Mouse (Mus musculus) heart, embryonic 14.5 days (tissue): ENCODE measurements around the gene Gm17268. TPM values are rescaled to one million over a fixed set of nuclear protein-coding genes. Genes with fewer than 3 reads are reported as not detected.

ENCODE experiments used
- ATAC-seq: fragments of 200-750 bp; cut with Nextera tagmentation; 2 replicates; pipeline ENCODE4 v1.8.0; 2017; ENCODE audit warnings: low read depth, moderate TSS enrichment; ENCODE audit not compliant: insufficient number of reproducible peaks, insufficient read depth, low FRiP score
- H3K27ac ChIP-seq, 2 experiments: fragments of 200-500 bp in 1 of 2; fragments of 300-500 bp in 1 of 2; sonication (generic) in 1 of 2; replicated peaks in 1 of 2; 2 replicates each; pipeline ENCODE4 v1.5.1; 2012 to 2014; ENCODE audit warnings: low read depth in 2 of 2, low read length in 2 of 2, control low read depth in 1 of 2, mild to moderate bottlenecking in 1 of 2, mixed read lengths in 1 of 2; ENCODE audit not compliant: control insufficient read depth in 1 of 2, insufficient read depth in 1 of 2
- H3K27me3 ChIP-seq: fragments of 300-500 bp; sonication (generic); 2 replicates; pipeline ENCODE4 v1.6.1; 2014; ENCODE audit warnings: mild to moderate bottlenecking, low read length, control low read depth; ENCODE audit not compliant: control insufficient read depth, insufficient read depth
- H3K36me3 ChIP-seq: fragments of 300-500 bp; sonication (generic); 2 replicates; pipeline ENCODE4 v1.6.1; 2014; ENCODE audit warnings: mild to moderate bottlenecking, control low read depth, low read length, mixed read lengths; ENCODE audit not compliant: control insufficient read depth, insufficient read depth
- H3K4me1 ChIP-seq, 2 experiments: fragments of 200-500 bp in 1 of 2; fragments of 300-500 bp in 1 of 2; sonication (generic) in 1 of 2; 2 replicates each; pipeline ENCODE4 v1.6.1; 2012 to 2014; ENCODE audit warnings: low read length in 2 of 2, control low read depth in 1 of 2, mixed read lengths in 1 of 2; ENCODE audit not compliant: control insufficient read depth in 2 of 2, insufficient read depth in 2 of 2
- H3K4me2 ChIP-seq: fragments of 300-500 bp; sonication (generic); 2 replicates; pipeline ENCODE4 v1.6.1; 2014; ENCODE audit warnings: mild to moderate bottlenecking, low read length
- H3K4me3 ChIP-seq, 2 experiments: fragments of 200-500 bp in 1 of 2; fragments of 300-500 bp in 1 of 2; sonication (generic) in 1 of 2; 2 replicates each; pipeline ENCODE4 v1.5.1; 2012 to 2014; ENCODE audit warnings: low read length in 2 of 2, mild to moderate bottlenecking in 2 of 2, control low read depth in 1 of 2, low read depth in 1 of 2, moderate library complexity in 1 of 2; ENCODE audit not compliant: control insufficient read depth in 1 of 2, insufficient read depth in 1 of 2
- H3K9ac ChIP-seq: fragments of 300-500 bp; sonication (generic); 2 replicates; pipeline ENCODE4 v1.6.1; 2014; ENCODE audit warnings: mild to moderate bottlenecking, low read length
- H3K9me3 ChIP-seq: fragments of 300-500 bp; sonication (generic); 2 replicates; pipeline ENCODE4 v1.6.1; 2016; ENCODE audit warnings: low read length, control low read depth; ENCODE audit not compliant: control insufficient read depth
- WGBS: fragments of 180-500 bp; shearing (Covaris S2); extraction: QIAGEN DNeasy Blood & Tissue Kit; methylation state at CpG from one replicate; pipeline ENCODE4 v1.1.7; 2014; 5-methylcytosine and 5-hydroxymethylcytosine counted together
- polyA plus RNA-seq: library from polyadenylated mRNA; unstranded; fragments of >200 nt; fragmentation: Nextera tagmentation; extraction: Ambion mirVana; gene quantifications from 2 replicates; pipeline ENCODE4 v1.2.1, GENCODE M21; 2014

The Gm17268 gene
- polyA plus RNA-seq, 1 experiment from 2014 or later, result not detected

- peaks cover 1 to 8% of the 10 kb centered on the region in 2 experiments; a peak in 3 of 4 replicates for H3K4me1 ChIP-seq
- ATAC-seq, result no peak
- H3K27me3 ChIP-seq, result no peaks in the 10 kb centered on the region
- WGBS, result 70% methylated on average over 3 of the region's 3 CpGs
- H3K36me3 ChIP-seq, result no peaks in the 10 kb centered on the region
- H3K27ac ChIP-seq, result no peak overlapping the region
- no peak overlapping the region for H3K9ac ChIP-seq
- H3K4me3 ChIP-seq, result no peak overlapping the region
- H3K4me2 ChIP-seq, result no peak overlapping the region
- H3K9me3 ChIP-seq, result no peaks in the 10 kb centered on the region
Measured at GRCm38 (mm10) chr11:82016181-82016780, 22.1 kb downstream of the Gm17268 start.

GRCm38 (mm10) chr11:82015066-82015465 is 23.3 kb downstream of the Gm17268 start:
- no peaks in the 10 kb centered on the region for H3K9me3 ChIP-seq
- ATAC-seq, result no peak
- no peak overlapping the region for H3K4me2 ChIP-seq
- no peak overlapping the region for H3K9ac ChIP-seq
- peaks cover 0 to 2% of the 10 kb centered on the region in 2 experiments; a peak in 1 of 4 replicates for H3K4me1 ChIP-seq
- no peaks in the 10 kb centered on the region for H3K36me3 ChIP-seq
- no peaks in the 10 kb centered on the region for H3K27me3 ChIP-seq
- H3K4me3 ChIP-seq, result no peak overlapping the region
- H3K27ac ChIP-seq, result no peak overlapping the region
- WGBS, result 59% methylated on average over 2 of the region's 2 CpGs

GRCm38 (mm10) chr11:82013756-82014155 is 24.6 kb downstream of the Gm17268 start:
- ATAC-seq, result no peak

GRCm38 (mm10) chr11:82011411-82012193 is 26.8 kb downstream of the Gm17268 start:
- 28% methylated on average over 8 of the region's 8 CpGs for WGBS
- no peak overlapping the region for H3K27ac ChIP-seq
- no peaks in the 10 kb centered on the region for H3K36me3 ChIP-seq
- H3K9ac ChIP-seq, result no peak overlapping the region
- ATAC-seq, result no peak
- no peaks in the 10 kb centered on the region for H3K27me3 ChIP-seq
- peaks cover 0 to 4% of the 10 kb centered on the region in 2 experiments; a peak in 2 of 4 replicates for H3K4me1 ChIP-seq
- H3K4me3 ChIP-seq, result no peak overlapping the region
- no peaks in the 10 kb centered on the region for H3K9me3 ChIP-seq
- H3K4me2 ChIP-seq, result no peak overlapping the region

More at GRCm38 (mm10) chr11:82013756-82014155, 24.6 kb downstream of the Gm17268 start:
- Histone ChIP-seq H3K36me3 (no peaks in the 10 kb centered on the region), H3K27me3 (no peaks in the 10 kb centered on the region), H3K4me2 (no peak overlapping the region), H3K9me3 (no peaks in the 10 kb centered on the region), H3K4me3 (no peak overlapping the region), H3K9ac (no peak overlapping the region), H3K4me1 (peaks cover 0 to 2% of the 10 kb centered on the region in 2 experiments; a peak in 1 of 4 replicates), H3K27ac (no peak overlapping the region)
- WGBS, result 84% methylated on average over 1 of the region's 1 CpGs

- Histone ChIP-seq H3K9ac (no peak overlapping the region), H3K27me3 (no peaks in the 10 kb centered on the region), H3K4me3 (no peak overlapping the region), H3K4me1 (peaks cover 0 to 4% of the 10 kb centered on the region in 2 experiments; a peak in 2 of 4 replicates), H3K9me3 (no peaks in the 10 kb centered on the region), H3K27ac (no peak overlapping the region), H3K4me2 (no peak overlapping the region), H3K36me3 (no peaks in the 10 kb centered on the region)
- WGBS, result 83% methylated on average over 3 of the region's 3 CpGs
- no peak for ATAC-seq
Measured at GRCm38 (mm10) chr11:82010115-82010514, 28.2 kb downstream of the Gm17268 start.

- H3K27me3 ChIP-seq, result no peaks in the 10 kb centered on the region
- no peak for ATAC-seq
- H3K36me3 ChIP-seq, result no peaks in the 10 kb centered on the region
- H3K4me2 ChIP-seq, result 0 out of 2 replicates have a peak overlapping the region, but pooled peaks have one; percentile 9
- H3K27ac ChIP-seq, result peak overlapping the region; percentile 8 to 37; a peak in 1 of 4 replicates
- H3K9me3 ChIP-seq, result no peaks in the 10 kb centered on the region
- peaks cover 0 to 4% of the 10 kb centered on the region in 2 experiments; a peak in 2 of 4 replicates for H3K4me1 ChIP-seq
- 37% methylated on average over 12 of the region's 12 CpGs for WGBS
- H3K9ac ChIP-seq, result no peak overlapping the region
- no peak overlapping the region for H3K4me3 ChIP-seq
Measured at GRCm38 (mm10) chr11:82006796-82007423, 31.5 kb downstream of the Gm17268 start.

- H3K4me3 ChIP-seq, result no peak overlapping the region
- no peaks in the 10 kb centered on the region for H3K36me3 ChIP-seq
- no peak overlapping the region for H3K27ac ChIP-seq
- H3K9me3 ChIP-seq, result no peaks in the 10 kb centered on the region
- H3K4me1 ChIP-seq, result peaks cover 0 to 2% of the 10 kb centered on the region in 2 experiments; a peak in 2 of 4 replicates
- no peak overlapping the region for H3K9ac ChIP-seq
- 58% methylated on average over 2 of the region's 2 CpGs for whole genome bisulfite sequencing
- H3K4me2 ChIP-seq, result no peak overlapping the region
- no peak for ATAC-seq
- no peaks in the 10 kb centered on the region for H3K27me3 ChIP-seq
Measured at GRCm38 (mm10) chr11:82004810-82005209, 33.6 kb downstream of the Gm17268 start.
